Mouse (Mus musculus) spleen, adult 2 months (tissue): Measurements from ENCODE around the gene Mrps26. TPM values are rescaled to one million over a fixed set of nuclear protein-coding genes. Genes with fewer than 3 reads are reported as not detected.

Source experiments
- DNase-seq, 2 experiments: peaks; one replicate each; pipeline versions ENCODE4 v3.0.0 to v3.0.0-alpha.2; 2012 to 2021; ENCODE audit warnings: low spot score in 2 of 2, low read depth in 1 of 2
- H3K27ac ChIP-seq: fragments of 200-500 bp; 2 replicates; pipeline ENCODE4 v1.5.1; 2012; ENCODE audit warnings: low read length, inconsistent platforms; ENCODE audit not compliant: insufficient read depth
- H3K27me3 ChIP-seq: fragments of 200-500 bp; 2 replicates; pipeline ENCODE4 v1.6.1; 2012; ENCODE audit warnings: mild to moderate bottlenecking, moderate library complexity, low read length, inconsistent platforms; ENCODE audit not compliant: control insufficient read depth, insufficient read depth
- H3K36me3 ChIP-seq: fragments of 200-500 bp; 2 replicates; pipeline ENCODE4 v1.6.1; 2012; ENCODE audit warnings: mild to moderate bottlenecking, low read length, inconsistent platforms; ENCODE audit not compliant: control insufficient read depth, insufficient read depth
- H3K4me1 ChIP-seq: fragments of 200-500 bp; 2 replicates; pipeline ENCODE4 v1.6.1; 2011; ENCODE audit warnings: inconsistent platforms; ENCODE audit not compliant: control insufficient read depth, insufficient read depth, insufficient read length
- H3K4me3 ChIP-seq: fragments of 200-500 bp; 2 replicates; pipeline ENCODE4 v1.5.1; 2011; ENCODE audit warnings: mild to moderate bottlenecking, inconsistent platforms; ENCODE audit not compliant: insufficient read depth, insufficient read length; ENCODE audit errors: extremely low read depth
- CTCF ChIP-seq: fragments of 200-500 bp; IDR thresholded peaks from 2 replicates; pipeline ENCODE4 v1.5.1; 2011; ENCODE audit warnings: mild to moderate bottlenecking, inconsistent platforms; ENCODE audit not compliant: insufficient read depth, insufficient read length, insufficient replicate concordance; ENCODE audit errors: extremely low read depth
- POLR2A ChIP-seq: fragments of 200-500 bp; IDR thresholded peaks from 2 replicates; pipeline ENCODE4 v1.6.1; 2011; ENCODE audit warnings: low read depth, low read length, inconsistent platforms
- WGBS: fragments of 180-500 bp; shearing (Covaris S2); methylation state at CpG from one replicate; pipeline ENCODE4 v1.1.7; 2018; 5-methylcytosine and 5-hydroxymethylcytosine counted together
- polyA plus RNA-seq: library from polyadenylated mRNA; depleted of rRNA; stranded (reverse); fragments of >200 nt; gene quantifications from 2 replicates; pipeline ENCODE4 v1.2.3, GENCODE M21; 2012

Mrps26 gene
- polyA plus RNA-seq, 1 experiment: 59.3 TPM

DNA sequence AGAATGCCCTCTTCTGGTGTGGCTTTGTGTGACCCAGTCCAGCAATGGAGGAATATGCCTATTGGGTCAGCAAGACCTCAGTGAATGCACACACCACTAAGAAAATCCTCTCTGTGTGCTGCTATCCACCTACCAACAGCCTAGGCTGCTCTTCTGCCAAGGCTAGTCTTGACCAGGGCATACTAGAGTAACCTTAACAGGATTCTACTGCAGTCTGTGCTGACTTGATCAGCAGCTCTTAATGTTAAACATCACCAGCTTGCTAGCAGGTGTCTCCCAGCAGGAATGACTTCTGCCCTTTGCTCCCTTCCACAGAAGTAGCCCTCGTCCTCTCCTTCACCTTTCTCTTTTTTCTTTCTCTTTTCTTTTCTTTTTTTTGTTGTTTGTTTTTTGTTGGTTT is 7.2 kb upstream of the Mrps26 start:
- 92% methylated on average over 1 of the region's 1 CpGs for WGBS
- Histone ChIP-seq H3K4me3 (no peak overlapping the region), H3K27me3 (no peaks in the 10 kb centered on the region), H3K27ac (no peak overlapping the region), H3K4me1 (no peaks in the 10 kb centered on the region), H3K36me3 (peaks cover 21% of the 10 kb centered on the region)
- no peak for DNase-seq
- TF ChIP-seq CTCF: no peak
- TF ChIP-seq POLR2A: no peak

GRCm38 (mm10) chr2:130557462-130557861 is 6.1 kb upstream of the Mrps26 start:
- no peak for DNase-seq
- Histone ChIP-seq H3K4me1 (no peaks in the 10 kb centered on the region), H3K4me3 (no peak overlapping the region), H3K27ac (no peak overlapping the region), H3K36me3 (peaks cover 10% of the 10 kb centered on the region), H3K27me3 (no peaks in the 10 kb centered on the region)
- WGBS: 94% methylated on average over 2 of the region's 2 CpGs
- TF ChIP-seq CTCF (no peak), POLR2A (no peak)

DNA sequence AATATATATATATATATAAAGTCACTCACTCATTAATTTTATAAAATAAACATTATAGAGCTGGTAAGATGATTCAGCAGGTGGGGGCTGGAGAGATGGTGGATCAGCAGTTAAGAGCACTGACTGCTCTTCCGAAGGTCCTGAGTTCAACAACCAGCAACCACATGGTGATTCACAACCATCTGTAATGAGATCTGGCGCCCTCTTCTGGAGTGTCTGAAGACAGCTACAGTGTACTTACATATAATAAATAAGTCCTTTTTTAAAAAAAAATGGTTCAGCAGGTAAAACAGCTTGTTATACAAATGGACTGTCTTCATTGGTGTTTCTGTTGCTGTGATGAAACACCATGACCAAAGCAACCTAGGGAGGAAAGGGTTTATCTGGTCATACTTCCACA is 5.5 kb upstream of the Mrps26 start:
- no peak for TF ChIP-seq CTCF
- TF ChIP-seq POLR2A: no peak

GRCm38 (mm10) chr2:130564063-130564462 is 521 bp downstream of the Mrps26 start:
- WGBS: 1% methylated on average over 23 of the region's 23 CpGs
- peak overlapping the region; percentile 84 for H3K4me3 ChIP-seq
- no peak overlapping the region for H3K27ac ChIP-seq
- DNase-seq: peak in 1 of 2 experiments; percentile 9
- H3K27me3 ChIP-seq: no peaks in the 10 kb centered on the region
- peaks cover 8% of the 10 kb centered on the region; the same call in 1 of the 2 replicates for H3K4me1 ChIP-seq
- H3K36me3 ChIP-seq: peaks cover 3% of the 10 kb centered on the region; the same call in 1 of the 2 replicates
- TF ChIP-seq CTCF: no peak
- no peak for TF ChIP-seq POLR2A

More for the DNA sequence above, 5.5 kb upstream of the Mrps26 start:
- WGBS: 72% methylated on average over 2 of the region's 2 CpGs
- Histone ChIP-seq H3K4me3 (no peak overlapping the region), H3K36me3 (peaks cover 8% of the 10 kb centered on the region), H3K27me3 (no peaks in the 10 kb centered on the region), H3K4me1 (peaks cover 1% of the 10 kb centered on the region; the same call in 1 of the 2 replicates), H3K27ac (no peak overlapping the region)
- no peak for DNase-seq

GRCm38 (mm10) chr2:130564983-130565382 is 1.4 kb downstream of the Mrps26 start:
- no peak for TF ChIP-seq POLR2A
- no peak for TF ChIP-seq CTCF
- Histone ChIP-seq H3K4me1 (peaks cover 8% of the 10 kb centered on the region; the same call in 1 of the 2 replicates), H3K27me3 (no peaks in the 10 kb centered on the region), H3K4me3 (no peak overlapping the region), H3K27ac (no peak overlapping the region), H3K36me3 (peaks cover 3% of the 10 kb centered on the region; the same call in 1 of the 2 replicates)
- no peak for DNase-seq
- WGBS: 94% methylated on average over 8 of the region's 8 CpGs

GRCm38 (mm10) chr2:130568921-130569320 is 5.4 kb downstream of the Mrps26 start:
- Histone ChIP-seq H3K4me1 (peaks cover 6% of the 10 kb centered on the region; the same call in 1 of the 2 replicates), H3K27me3 (no peaks in the 10 kb centered on the region), H3K36me3 (peaks cover 3% of the 10 kb centered on the region; the same call in 1 of the 2 replicates), H3K27ac (no peak overlapping the region), H3K4me3 (no peak overlapping the region)
- no peak for DNase-seq
- TF ChIP-seq POLR2A: no peak
- TF ChIP-seq CTCF: no peak
- 84% methylated on average over 4 of the region's 4 CpGs for WGBS

DNA sequence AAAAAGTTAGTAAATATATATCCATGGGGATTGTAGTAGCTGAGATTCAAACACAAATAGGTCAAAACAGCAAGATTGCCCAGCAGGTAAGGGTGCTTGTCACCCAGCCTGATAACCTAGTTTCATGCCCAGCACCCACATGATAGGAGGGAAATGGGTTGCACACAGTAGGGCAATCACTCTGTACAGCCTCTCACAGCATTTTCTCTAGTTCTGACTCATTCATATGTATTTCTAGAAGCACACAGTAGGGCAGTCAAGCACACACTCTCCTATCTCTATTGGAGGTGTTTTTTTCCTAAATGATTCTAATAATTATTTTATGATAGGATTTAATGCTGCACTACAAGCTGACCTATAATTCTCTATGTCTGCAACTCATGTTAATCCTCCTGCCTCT is 6.4 kb downstream of the Mrps26 start:
- Histone ChIP-seq H3K27ac (no peak overlapping the region), H3K36me3 (peaks cover 3% of the 10 kb centered on the region; the same call in 1 of the 2 replicates), H3K4me3 (no peak overlapping the region), H3K4me1 (0 out of 2 replicates have a peak, but pooled peaks cover under 1% of the 10 kb centered on the region), H3K27me3 (no peaks in the 10 kb centered on the region)
- no peak for DNase-seq
- TF ChIP-seq CTCF: no peak
- no peak for TF ChIP-seq POLR2A

DNA sequence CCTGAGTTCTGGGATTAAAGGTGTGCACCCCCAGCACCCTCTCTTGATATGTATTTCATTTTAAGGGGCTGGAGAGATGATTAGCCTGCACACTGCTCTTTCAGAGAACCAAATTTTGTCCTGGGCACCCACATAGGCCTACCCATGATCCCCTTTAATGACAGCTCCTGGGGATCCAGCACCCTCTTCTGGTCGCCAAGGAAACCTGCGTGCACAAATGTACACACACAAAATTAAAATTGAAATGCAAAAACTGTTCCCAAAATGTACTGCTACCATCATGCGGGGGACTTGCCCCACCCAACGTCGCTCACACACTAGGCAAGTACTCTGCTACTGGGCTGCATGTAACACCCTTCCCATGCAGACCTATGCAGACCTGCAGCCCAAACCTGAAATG is 11.4 kb downstream of the Mrps26 start:
- no peak for DNase-seq
- Histone ChIP-seq H3K4me1 (peaks cover 3% of the 10 kb centered on the region), H3K27ac (no peak overlapping the region), H3K36me3 (no peaks in the 10 kb centered on the region), H3K27me3 (peaks cover 18% of the 10 kb centered on the region), H3K4me3 (no peak overlapping the region)
- TF ChIP-seq POLR2A: no peak
- TF ChIP-seq CTCF: no peak
- WGBS: 86% methylated on average over 5 of the region's 5 CpGs
